8 mouse cellular contexts compared by ENCODE assay signal in the genomic region with DNA sequence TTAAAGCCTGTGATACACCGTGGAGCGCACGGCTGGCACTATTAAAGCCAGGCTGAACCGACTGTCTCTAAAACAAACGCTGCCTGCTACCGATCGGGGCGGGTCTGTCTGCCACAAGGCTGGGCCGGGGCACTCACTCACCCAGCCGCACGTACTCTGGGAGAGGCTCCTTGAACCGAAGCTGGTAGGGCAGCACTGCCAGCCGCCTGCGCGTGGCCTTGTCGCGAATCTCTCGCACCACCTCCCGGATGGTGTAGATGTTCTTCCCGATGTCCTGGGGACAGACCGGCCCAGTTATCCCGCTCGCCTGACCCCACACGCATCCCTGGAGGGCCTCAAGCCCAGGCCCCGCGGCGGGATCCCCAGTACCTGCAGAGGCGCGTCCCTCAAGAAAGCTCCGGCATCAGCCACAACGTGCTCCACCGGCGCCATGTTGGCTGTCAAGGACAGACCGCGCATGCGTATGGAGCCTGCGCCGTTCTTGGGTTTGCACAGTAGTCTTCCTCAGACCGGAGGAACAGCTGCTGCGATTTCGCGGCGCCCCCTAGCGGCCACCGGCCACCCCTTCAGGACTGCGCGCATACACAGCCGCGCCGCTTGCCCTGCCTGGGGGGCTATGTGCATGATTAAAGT. TPM values are rescaled to one million over a fixed set of nuclear protein-coding genes. Genes with fewer than 3 reads are reported as not detected.
DNase-seq lines count a peak whose midpoint lies in the region; ATAC-seq lines count a peak whose summit lies in the region.

A gene (minus strand): TSS at position 455 of the 633 bp plus-strand sequence.

- no peaks in the 10 kb centered on the region for H3K9me3 ChIP-seq in megakaryocyte, embryonic 14.5 days

- H3K4me1 ChIP-seq in megakaryocyte, embryonic 14.5 days: peaks cover 40% of the 10 kb centered on the region

- DNase-seq in ZHBTc4 (ENCODE audit: low read depth, low spot score): peak; percentile 98
- peak; percentile 91 to 95 for DNase-seq in gastrocnemius, adult 8-10 months (ENCODE audit: low spot score in 2 of 2)
- DNase-seq in hindlimb bud, embryonic 11.5 days (ENCODE audit: extremely low spot score, low read depth, low spot score): peak; percentile 93
- peak; percentile 94 to 95 for DNase-seq in left cerebral cortex, adult 8-10 months (ENCODE audit: low spot score in 2 of 2)
- peak; percentile 97 for DNase-seq in right cerebral cortex, postnatal 10 days (ENCODE audit: low spot score in 2 of 2)
- peak; percentile 99 for DNase-seq in urinary bladder, postnatal 25 days (ENCODE audit: low spot score)

- ATAC-seq in common myeloid progenitor, adult 5-6 weeks (replicated peaks; ENCODE audit: low read depth, poor library complexity, severe bottlenecking): peak; percentile 98

- peaks cover 36% of the 10 kb centered on the region for H3K36me3 ChIP-seq in megakaryocyte, embryonic 14.5 days (replicated peaks; ENCODE audit: low read length)

- H3K4me3 ChIP-seq in megakaryocyte, embryonic 14.5 days (replicated peaks): peak within 1 kb of the TSS; percentile 96

- H3K27me3 ChIP-seq in megakaryocyte, embryonic 14.5 days (replicated peaks): peaks cover 3% of the 10 kb centered on the region

RNA-seq across cellular contexts. Expression of the gene that starts here (rescaled TPM):
- 33.9 and 41.5 TPM in 2 replicates for total RNA-seq in common myeloid progenitor, adult 5-6 weeks (2017)
- total RNA-seq in gastrocnemius, adult 8-10 months (2022): 10 to 100 TPM; 21.4 to 25.7 (median 22.5) TPM
- 10 to 100 TPM; 34.9 to 38.7 (median 36.6) TPM for total RNA-seq in left cerebral cortex, adult 8-10 months (2022)
- 23.2 and 31.2 TPM in 2 replicates for polyA plus RNA-seq in megakaryocyte, embryonic 14.5 days (2012; ENCODE audit: insufficient read depth, low replicate concordance)

Comparison
In these comparisons a context has a peak if more than half of its experiments do, and no peak if none do; other contexts are left out.
1. Peak in every context shown above with its lines: DNase-seq, ATAC-seq and H3K4me3 ChIP-seq.